Mouse (Mus musculus) embryonic facial prominence, embryonic 15.5 days (tissue): ENCODE results near the gene Mt3. TPM values are rescaled to one million over a fixed set of nuclear protein-coding genes. Genes with fewer than 3 reads are reported as not detected.

Experiments
- ATAC-seq: fragments of 200-750 bp; cut with Nextera tagmentation; 2 replicates; pipeline ENCODE4 v1.8.0; 2017; ENCODE audit warnings: low read depth, moderate TSS enrichment; ENCODE audit not compliant: insufficient number of reproducible peaks, low FRiP score, low TSS enrichment
- H3K27ac ChIP-seq: fragments of 300-500 bp; sonication (generic); replicated peaks from 2 replicates; pipeline ENCODE4 v1.5.1; 2015; ENCODE audit warnings: mild to moderate bottlenecking, inconsistent platforms
- H3K27me3 ChIP-seq: fragments of 300-500 bp; sonication (generic); 2 replicates; pipeline ENCODE4 v1.6.1; 2015; ENCODE audit warnings: inconsistent platforms
- H3K36me3 ChIP-seq: fragments of 300-500 bp; sonication (generic); 2 replicates; pipeline ENCODE4 v1.6.1; 2015; ENCODE audit warnings: mild to moderate bottlenecking, inconsistent platforms
- H3K4me1 ChIP-seq: fragments of 300-500 bp; sonication (generic); 2 replicates; pipeline ENCODE4 v1.6.1; 2015; ENCODE audit warnings: inconsistent platforms
- H3K4me2 ChIP-seq: fragments of 300-500 bp; sonication (generic); replicated peaks from 2 replicates; pipeline ENCODE4 v1.6.1; 2015; ENCODE audit warnings: mild to moderate bottlenecking, inconsistent platforms
- H3K4me3 ChIP-seq: fragments of 300-500 bp; sonication (generic); replicated peaks from 2 replicates; pipeline ENCODE4 v1.5.1; 2015; ENCODE audit warnings: mild to moderate bottlenecking, inconsistent platforms
- H3K9ac ChIP-seq: fragments of 300-500 bp; sonication (generic); 2 replicates; pipeline ENCODE4 v1.6.1; 2015; ENCODE audit warnings: inconsistent platforms
- H3K9me3 ChIP-seq: fragments of 300-500 bp; sonication (generic); replicated peaks from 2 replicates; pipeline ENCODE4 v1.6.1; 2016; ENCODE audit warnings: inconsistent platforms
- WGBS: fragments of 180-500 bp; shearing (Covaris S2); methylation state at CpG from one replicate; pipeline ENCODE4 v1.1.7; 2015; 5-methylcytosine and 5-hydroxymethylcytosine counted together
- polyA plus RNA-seq: library from polyadenylated mRNA; unstranded; fragments of >200 nt; fragmentation: Nextera tagmentation; extraction: Ambion mirVana; gene quantifications from 2 replicates; pipeline ENCODE4 v1.2.1, GENCODE M21; 2015

The Mt3 gene
- 8.2 and 8.5 TPM in 2 replicates for polyA plus RNA-seq

GRCm38 (mm10) chr8:94152513-94153300 is at the start of gene Mt3:
Gene Mt3 (plus strand): TSS chr8:94152607.
- peaks cover 28% of the 10 kb centered on the region for H3K27me3 ChIP-seq
- WGBS, result 2% methylated on average over 27 of the region's 29 CpGs

GRCm38 (mm10) chr8:94104146-94104545 is 48.3 kb upstream of the Mt3 start:
- H3K4me3 ChIP-seq, result no peak overlapping the region
- no peak for ATAC-seq
- WGBS, result 54% methylated on average over 5 of the region's 5 CpGs

More at GRCm38 (mm10) chr8:94152513-94153300, at the start of gene Mt3:
- peak within 1 kb of the TSS; percentile 21 for H3K4me3 ChIP-seq
- H3K36me3 ChIP-seq, result no peaks in the 10 kb centered on the region
- no peaks in the 10 kb centered on the region for H3K9me3 ChIP-seq
- peak; percentile 61; the same call in 1 of the 2 replicates for ATAC-seq
- H3K4me2 ChIP-seq, result peak within 1 kb of the TSS; percentile 46
- no peak within 1 kb of the TSS for H3K27ac ChIP-seq
- no peak within 1 kb of the TSS for H3K9ac ChIP-seq
- peaks cover 16% of the 10 kb centered on the region for H3K4me1 ChIP-seq

GRCm38 (mm10) chr8:94107871-94108270 is 44.5 kb upstream of the Mt3 start:
- ATAC-seq, result no peak
- Histone ChIP-seq H3K4me2 (no peak overlapping the region), H3K4me1 (no peaks in the 10 kb centered on the region), H3K27me3 (no peaks in the 10 kb centered on the region), H3K36me3 (no peaks in the 10 kb centered on the region), H3K27ac (no peak overlapping the region), H3K9me3 (no peaks in the 10 kb centered on the region), H3K4me3 (no peak overlapping the region), H3K9ac (no peak overlapping the region)
- 81% methylated on average over 3 of the region's 3 CpGs for WGBS

More at GRCm38 (mm10) chr8:94104146-94104545, 48.3 kb upstream of the Mt3 start:
- Histone ChIP-seq H3K27ac (no peak overlapping the region), H3K4me1 (peaks cover under 1% of the 10 kb centered on the region), H3K9me3 (no peaks in the 10 kb centered on the region), H3K27me3 (no peaks in the 10 kb centered on the region), H3K4me2 (no peak overlapping the region), H3K36me3 (no peaks in the 10 kb centered on the region), H3K9ac (no peak overlapping the region)

GRCm38 (mm10) chr8:94109396-94109795 is 43.0 kb upstream of the Mt3 start:
- Histone ChIP-seq H3K36me3 (no peaks in the 10 kb centered on the region), H3K9ac (no peak overlapping the region), H3K9me3 (no peaks in the 10 kb centered on the region), H3K27ac (no peak overlapping the region), H3K4me2 (no peak overlapping the region), H3K4me1 (no peaks in the 10 kb centered on the region), H3K27me3 (no peaks in the 10 kb centered on the region), H3K4me3 (no peak overlapping the region)
- ATAC-seq, result no peak
- WGBS, result 78% methylated on average over 6 of the region's 6 CpGs

GRCm38 (mm10) chr8:94109835-94110234 is 42.6 kb upstream of the Mt3 start:
- WGBS, result 83% methylated on average over 5 of the region's 5 CpGs
- Histone ChIP-seq H3K27me3 (no peaks in the 10 kb centered on the region), H3K36me3 (no peaks in the 10 kb centered on the region), H3K9me3 (no peaks in the 10 kb centered on the region), H3K9ac (no peak overlapping the region), H3K27ac (no peak overlapping the region), H3K4me3 (no peak overlapping the region), H3K4me1 (no peaks in the 10 kb centered on the region), H3K4me2 (no peak overlapping the region)
- ATAC-seq, result no peak

GRCm38 (mm10) chr8:94110526-94111177 is 41.8 kb upstream of the Mt3 start:
- Histone ChIP-seq H3K36me3 (no peaks in the 10 kb centered on the region), H3K9me3 (no peaks in the 10 kb centered on the region), H3K4me3 (no peak overlapping the region), H3K27ac (no peak overlapping the region), H3K4me1 (no peaks in the 10 kb centered on the region), H3K4me2 (no peak overlapping the region), H3K27me3 (no peaks in the 10 kb centered on the region), H3K9ac (no peak overlapping the region)
- no peak for ATAC-seq
- 56% methylated on average over 6 of the region's 6 CpGs for WGBS

- peaks cover under 1% of the 10 kb centered on the region; the same call in 1 of the 2 replicates for H3K4me1 ChIP-seq
- H3K36me3 ChIP-seq, result no peaks in the 10 kb centered on the region
- no peak overlapping the region for H3K4me2 ChIP-seq
- no peaks in the 10 kb centered on the region for H3K9me3 ChIP-seq
- no peak overlapping the region for H3K4me3 ChIP-seq
- ATAC-seq, result no peak
- no peak overlapping the region for H3K9ac ChIP-seq
- no peak overlapping the region for H3K27ac ChIP-seq
- H3K27me3 ChIP-seq, result no peaks in the 10 kb centered on the region
- WGBS, result 53% methylated on average over 1 of the region's 1 CpGs
Observed at GRCm38 (mm10) chr8:94113435-94113834, 39.0 kb upstream of the Mt3 start.

GRCm38 (mm10) chr8:94113972-94114371 is 38.4 kb upstream of the Mt3 start:
- H3K4me3 ChIP-seq, result no peak overlapping the region
- H3K36me3 ChIP-seq, result no peaks in the 10 kb centered on the region
- H3K27me3 ChIP-seq, result no peaks in the 10 kb centered on the region
- H3K9ac ChIP-seq, result no peak overlapping the region
- ATAC-seq, result no peak
- H3K27ac ChIP-seq, result no peak overlapping the region
- WGBS, result 88% methylated on average over 2 of the region's 2 CpGs
- H3K4me1 ChIP-seq, result peaks cover 5% of the 10 kb centered on the region; the same call in 1 of the 2 replicates
- H3K4me2 ChIP-seq, result no peak overlapping the region
- no peaks in the 10 kb centered on the region for H3K9me3 ChIP-seq

- Histone ChIP-seq H3K4me1 (peaks cover 12% of the 10 kb centered on the region; the same call in 1 of the 2 replicates), H3K4me3 (no peak overlapping the region), H3K9me3 (no peaks in the 10 kb centered on the region), H3K4me2 (no peak overlapping the region), H3K27me3 (no peaks in the 10 kb centered on the region), H3K27ac (peak overlapping the region; percentile 53; the same call in 1 of the 2 replicates), H3K9ac (no peak overlapping the region), H3K36me3 (no peaks in the 10 kb centered on the region)
- WGBS, result 5% methylated on average over 6 of the region's 6 CpGs
- ATAC-seq, result no peak
Observed at GRCm38 (mm10) chr8:94118776-94119430, 33.5 kb upstream of the Mt3 start.

GRCm38 (mm10) chr8:94121625-94122024 is 30.8 kb upstream of the Mt3 start:
- no peak for ATAC-seq
- no peak overlapping the region for H3K9ac ChIP-seq
- H3K4me3 ChIP-seq, result no peak overlapping the region
- H3K9me3 ChIP-seq, result no peaks in the 10 kb centered on the region
- H3K27ac ChIP-seq, result no peak overlapping the region
- WGBS, result 81% methylated on average over 9 of the region's 9 CpGs
- no peaks in the 10 kb centered on the region for H3K36me3 ChIP-seq
- no peaks in the 10 kb centered on the region for H3K27me3 ChIP-seq
- peaks cover 12% of the 10 kb centered on the region; the same call in 1 of the 2 replicates for H3K4me1 ChIP-seq
- no peak overlapping the region for H3K4me2 ChIP-seq
